Mouse (Mus musculus) urinary bladder, postnatal 25 days (tissue): Measurements from ENCODE around the gene Sema6b.
"Not testable (repeated sequence)": the region's sequence is repeated elsewhere in the genome, so short reads cannot be mapped to it uniquely, and the experiment has no call there.

Source experiments
- DNase-seq: peaks from one replicate; pipeline ENCODE4 v3.0.0; 2022; ENCODE audit warnings: low spot score

Gene Sema6b

DNA sequence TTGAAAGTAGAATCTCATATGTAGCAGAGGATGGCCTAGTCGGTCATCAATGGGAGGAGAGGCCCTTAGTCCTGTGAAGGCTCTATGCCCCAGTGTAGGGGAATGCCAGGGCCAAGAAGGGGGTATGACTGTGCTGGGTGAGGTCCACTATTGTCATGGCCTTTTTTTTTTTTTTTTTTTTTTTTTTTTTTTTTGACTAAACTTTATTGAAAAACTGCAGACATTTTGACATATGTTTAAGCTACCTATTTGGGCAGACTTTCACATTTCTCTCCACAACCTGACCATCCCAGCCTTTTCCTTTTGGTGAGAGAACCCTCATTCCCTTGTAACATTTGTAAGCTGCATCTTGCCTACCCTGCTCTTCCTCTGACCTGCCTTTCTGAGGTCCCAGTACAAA, 47.8 kb downstream of the Sema6b start:
- no peak for DNase-seq

DNA sequence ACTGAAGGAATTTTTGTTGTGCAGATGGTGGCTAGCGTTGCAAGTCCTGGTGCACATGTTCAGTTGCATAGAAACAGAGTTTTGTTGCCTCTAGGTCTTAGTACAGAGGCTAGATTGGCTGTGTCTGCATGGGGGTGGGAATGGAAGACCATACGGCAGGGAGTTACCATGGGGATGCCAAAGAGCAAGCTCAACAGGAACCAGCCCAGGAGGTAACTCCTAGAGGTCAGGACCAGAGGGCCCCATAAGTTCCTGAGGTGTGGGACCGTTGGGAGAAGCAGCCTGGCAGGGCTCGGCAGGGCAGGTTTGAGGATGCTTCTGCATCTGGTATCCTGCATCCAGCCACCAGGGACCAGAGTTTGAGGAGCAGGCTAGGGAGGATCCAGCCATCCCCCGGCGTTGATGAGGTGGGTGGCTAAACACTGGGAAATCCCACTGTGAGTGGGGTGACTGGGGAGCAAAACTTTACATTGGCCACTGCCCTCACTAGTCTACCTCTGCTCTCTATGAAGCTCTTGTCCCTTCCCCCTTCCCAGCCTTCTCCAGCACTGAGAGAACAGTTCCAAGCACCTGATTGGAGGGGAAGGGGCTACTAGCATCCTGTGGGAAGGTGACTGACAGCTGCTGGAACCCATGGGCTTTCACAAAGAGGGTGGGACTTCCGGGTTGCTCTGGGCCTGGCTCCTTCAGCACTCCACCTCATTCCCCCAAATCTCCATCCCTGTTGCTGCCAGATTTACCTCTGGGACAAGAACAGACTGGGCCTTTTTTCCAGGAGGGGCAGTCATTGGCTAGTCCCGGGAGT, 59.2 kb downstream of the Sema6b start:
- DNase-seq = no peak

DNA sequence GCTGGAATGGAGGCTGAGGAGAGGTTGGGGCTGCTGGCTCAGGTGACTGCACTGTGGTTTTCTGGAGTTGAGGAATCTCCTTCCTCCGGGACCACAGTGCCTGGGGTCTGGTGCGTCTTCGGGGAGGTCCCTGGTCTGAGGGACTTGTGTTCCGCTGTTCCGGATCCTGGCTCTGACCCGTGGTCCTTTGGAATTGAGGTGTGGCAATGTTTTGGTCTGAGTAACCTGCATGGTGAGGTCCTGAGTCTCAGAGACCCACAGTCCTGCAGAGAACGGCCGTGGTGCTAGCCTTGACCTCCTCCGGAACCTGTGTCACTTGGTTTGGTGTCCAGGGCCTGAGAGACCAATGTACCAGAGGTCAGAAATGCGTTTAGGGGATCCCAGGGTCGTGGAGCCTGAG, 60.2 kb downstream of the Sema6b start:
- DNase-seq = no peak

DNA sequence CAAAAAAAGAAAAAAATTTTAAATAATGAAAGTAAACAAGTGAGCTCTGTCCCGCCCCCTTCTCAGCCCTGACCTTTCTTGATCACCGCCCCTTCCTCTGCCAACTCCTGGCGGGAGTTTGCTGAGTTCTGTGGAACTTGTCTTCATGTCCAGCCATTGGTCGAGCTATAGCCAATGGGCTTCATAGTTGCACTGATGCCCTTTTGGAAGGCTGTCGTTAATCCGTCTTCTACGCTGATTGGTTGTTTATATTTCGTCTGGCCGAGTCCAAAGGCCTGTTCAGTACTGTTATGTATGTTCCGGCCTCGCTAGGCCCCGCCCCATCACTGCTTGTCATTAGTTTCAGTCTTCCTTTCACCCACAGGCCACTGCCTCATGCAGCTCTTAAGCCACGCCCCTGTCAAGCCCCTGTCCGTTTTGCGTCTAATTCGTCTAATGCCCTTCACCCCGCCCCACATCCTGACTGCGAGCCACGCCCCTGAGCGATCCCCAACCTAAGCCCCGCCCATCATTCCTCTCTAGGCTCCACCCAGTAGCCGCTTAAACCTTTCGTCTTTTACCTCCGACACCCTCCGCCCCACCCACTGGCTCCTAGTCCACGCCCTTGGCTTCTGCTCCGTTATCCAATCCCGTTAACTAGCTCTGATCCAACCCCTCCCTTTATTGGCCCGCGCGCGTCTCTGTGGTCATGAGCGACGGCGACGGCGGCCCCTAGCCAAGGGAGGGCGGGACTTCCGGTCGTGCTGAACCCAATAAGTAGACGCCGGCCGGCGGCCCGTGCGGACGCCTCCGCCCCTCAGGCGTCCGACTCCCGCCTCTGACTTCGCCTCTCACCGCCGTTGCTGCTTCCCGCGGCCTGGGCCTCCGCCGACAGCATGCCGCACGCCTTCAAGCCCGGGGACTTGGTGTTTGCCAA, 61.0 kb downstream of the Sema6b start, which contains the start of gene Hdgfl2:
Hdgfl2 (plus strand) TSS at position 755 of the 916 bp plus-strand sequence.
- DNase-seq = peak; percentile 96

DNA sequence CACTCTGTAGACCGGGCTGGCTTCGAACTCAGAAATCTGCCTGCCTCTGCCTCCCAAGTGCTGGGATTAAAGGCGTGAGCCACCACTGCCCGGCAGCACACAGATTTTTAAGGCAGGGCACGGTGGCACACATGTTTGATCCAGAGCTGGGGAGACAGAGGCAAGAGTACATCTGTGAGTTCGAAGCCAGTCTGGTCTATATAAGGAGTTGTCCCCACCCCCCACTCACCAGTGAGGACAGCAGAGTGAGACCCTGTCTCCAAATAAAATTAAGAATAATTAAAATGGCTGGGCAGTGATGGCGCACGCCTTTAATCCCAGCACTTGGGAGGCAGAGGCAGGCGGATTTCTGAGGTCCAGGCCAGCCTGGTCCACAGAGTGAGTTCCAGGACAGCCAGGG, 61.8 kb downstream of the Sema6b start:
- not testable (repeated sequence) for DNase-seq

DNA sequence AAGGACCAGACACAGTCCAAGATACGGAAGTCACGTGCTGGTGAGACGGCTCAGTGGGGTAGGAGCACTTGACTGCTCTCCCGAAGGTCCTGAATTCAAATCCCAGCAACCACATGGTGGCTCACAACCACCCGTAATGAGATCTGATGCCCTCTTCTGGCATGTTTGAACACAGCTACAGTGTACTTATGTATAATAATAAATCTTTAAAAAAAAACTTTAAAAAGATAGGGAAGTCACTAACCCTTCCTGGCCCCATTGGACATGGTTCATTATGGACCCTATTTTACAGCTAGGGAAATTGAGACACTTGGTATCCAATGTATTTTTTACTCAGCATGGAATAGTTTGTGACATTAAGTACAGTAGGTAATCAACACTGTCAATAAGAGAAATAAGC, 62.6 kb downstream of the Sema6b start:
- no peak for DNase-seq

DNA sequence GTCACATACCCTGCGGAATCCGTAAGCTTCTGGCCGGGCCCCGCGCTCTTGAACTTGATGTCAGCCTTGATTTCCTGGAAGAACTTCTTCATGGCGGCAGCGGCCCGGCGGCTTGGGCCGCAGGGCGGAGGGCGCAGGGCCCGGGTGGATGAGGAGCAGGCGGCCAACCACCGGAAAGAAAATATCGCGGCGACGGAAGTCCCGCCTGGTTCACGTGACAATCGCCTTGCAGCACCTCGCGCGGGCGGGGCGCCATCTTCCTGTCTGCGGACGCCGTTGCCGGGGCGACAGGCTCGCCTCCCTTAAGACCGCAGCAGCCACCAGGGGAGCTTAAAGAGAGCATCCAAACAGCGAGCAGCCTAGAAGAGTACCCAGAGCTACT, 65.3 kb downstream of the Sema6b start, which contains the start of gene Ubxn6:
Ubxn6 (minus strand) TSS at position 202 of the 382 bp plus-strand sequence.
- peak; percentile 96 for DNase-seq

DNA sequence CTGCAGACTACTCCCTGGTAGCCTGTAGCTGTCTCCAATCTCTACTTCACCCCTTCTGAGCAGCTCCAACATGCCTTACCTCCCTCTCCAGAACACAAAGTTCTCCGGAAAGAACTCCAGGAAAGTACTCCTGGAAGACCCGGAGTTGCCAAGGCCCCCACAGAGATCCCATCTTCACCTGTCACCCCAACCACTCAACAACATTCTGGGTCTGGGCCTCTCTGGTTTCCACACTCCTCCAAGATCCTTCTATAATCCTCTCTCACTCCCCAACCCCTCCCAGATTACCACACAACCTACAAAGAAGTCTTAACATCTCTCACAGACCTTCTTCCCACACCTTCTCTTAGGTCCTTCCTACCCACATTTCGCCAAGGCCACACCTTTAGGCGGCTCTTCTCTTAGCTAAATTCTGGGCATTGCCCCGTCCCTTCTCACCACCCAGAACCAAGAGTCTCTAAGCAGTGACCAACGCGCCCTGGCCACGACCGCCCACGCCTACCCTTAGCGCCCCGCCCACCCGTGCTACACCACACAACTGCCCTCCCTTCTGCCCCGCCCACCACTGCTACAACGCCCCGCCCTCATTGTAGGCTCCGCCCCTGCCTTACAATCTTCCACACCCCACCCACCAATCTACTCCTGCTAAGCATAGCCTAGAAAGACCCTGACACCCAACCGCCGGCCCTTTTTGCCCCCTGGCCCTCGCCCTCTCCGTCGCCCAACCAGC, 65.9 kb downstream of the Sema6b start:
- DNase-seq = peak; percentile 86
